Mouse (Mus musculus): ENCODE measurements around the gene 2900026A02Rik. TPM values are rescaled to one million over a fixed set of nuclear protein-coding genes. Genes with fewer than 3 reads are reported as not detected.

Gene 2900026A02Rik
- total and polyA plus RNA-seq, 3 experiments: not detected

DNA sequence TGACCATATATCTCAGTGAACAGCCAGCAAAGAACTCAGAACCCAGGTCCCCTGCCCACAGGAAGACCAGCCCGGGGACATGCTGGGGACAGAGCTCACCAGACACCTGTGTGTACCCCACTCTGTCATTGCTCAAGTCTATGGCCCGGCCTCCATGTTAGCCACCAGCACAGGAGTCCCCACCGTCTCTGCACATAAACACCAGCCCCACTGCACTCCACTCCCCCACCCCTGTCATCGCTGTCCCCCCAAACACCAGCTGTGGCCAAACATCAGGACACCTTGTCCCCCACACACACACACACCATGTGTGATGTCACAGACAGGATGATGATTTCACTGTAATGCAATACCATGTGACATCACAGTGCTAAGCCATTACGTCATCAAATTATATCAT is 79.0 kb downstream of the 2900026A02Rik start:
- Histone ChIP-seq H3K4me1 (ENCODE audit: control insufficient read depth in 1 of 2, insufficient read depth in 2 of 2, low read length in 2 of 2) (no peaks in the 10 kb centered on the region), H3K27ac (ENCODE audit: control insufficient read depth, low read depth, low read length) (no peak overlapping the region), H3K27me3 (ENCODE audit: control insufficient read depth in 1 of 2, insufficient read depth in 2 of 2, low read length in 2 of 2) (no peaks in the 10 kb centered on the region), H3K79me2 (ENCODE audit: control insufficient read depth, insufficient read depth, low read length, poor library complexity) (no peaks in the 10 kb centered on the region), H3K9me3 (replicated peaks; ENCODE audit: insufficient read depth, low read length) (no peaks in the 10 kb centered on the region; the same call in 1 of the 2 replicates), H3K9ac (ENCODE audit: control insufficient read depth, low read depth, low read length, poor library complexity, severe bottlenecking) (no peak overlapping the region), H3K36me3 (ENCODE audit: control insufficient read depth in 1 of 2, insufficient read depth in 2 of 2, low read length in 2 of 2) (no peaks in the 10 kb centered on the region), H3K4me3 (ENCODE audit: control insufficient read depth in 1 of 2, insufficient read depth in 1 of 2, low read depth in 2 of 2, low read length in 2 of 2) (no peak overlapping the region)
- DNase-seq (ENCODE audit: low read depth, low spot score): no peak
- no peak for TF ChIP-seq ZNF384 (IDR thresholded peaks at IDR 0.05; ENCODE audit: low read depth, low read length)
- no peak for TF ChIP-seq POLR2AphosphoS5 (IDR thresholded peaks at IDR 0.05; ENCODE audit: borderline replicate concordance, low read depth, low read length)
- TF ChIP-seq ZC3H11A (IDR thresholded peaks at IDR 0.05; ENCODE audit: low read depth, low read length): no peak
- no peak for TF ChIP-seq EP300 (IDR thresholded peaks at IDR 0.05; ENCODE audit: low read depth in 1 of 2, low read length in 2 of 2)
- TF ChIP-seq MAZ (IDR thresholded peaks at IDR 0.05; ENCODE audit: low read depth, low read length): no peak
- no peak for TF ChIP-seq NRF1 (IDR thresholded peaks at IDR 0.05; ENCODE audit: insufficient read depth, low read depth, low read length, poor library complexity, severe bottlenecking)
- no peak for TF ChIP-seq GATA1 (IDR thresholded peaks at IDR 0.05; ENCODE audit: low read depth, low read length)
- TF ChIP-seq CTCF (IDR thresholded peaks at IDR 0.05 in 2 of 3, conservative IDR thresholded peaks at IDR 0.05 in 1 of 3; ENCODE audit: control insufficient read depth in 1 of 3, insufficient read depth in 1 of 3, low read depth in 2 of 3, low read length in 3 of 3, poor library complexity in 1 of 3, severe bottlenecking in 1 of 3): no peak
- TF ChIP-seq ETS1 (IDR thresholded peaks at IDR 0.05; ENCODE audit: low read depth, low read length): no peak
- TF ChIP-seq HCFC1 (IDR thresholded peaks at IDR 0.05; ENCODE audit: low read depth, low read length): no peak
- no peak for TF ChIP-seq KAT2A (conservative IDR thresholded peaks at IDR 0.05; ENCODE audit: low read depth, low read length)
- TF ChIP-seq POLR2AphosphoS2 (IDR thresholded peaks at IDR 0.05; ENCODE audit: low read length): no peak

DNA sequence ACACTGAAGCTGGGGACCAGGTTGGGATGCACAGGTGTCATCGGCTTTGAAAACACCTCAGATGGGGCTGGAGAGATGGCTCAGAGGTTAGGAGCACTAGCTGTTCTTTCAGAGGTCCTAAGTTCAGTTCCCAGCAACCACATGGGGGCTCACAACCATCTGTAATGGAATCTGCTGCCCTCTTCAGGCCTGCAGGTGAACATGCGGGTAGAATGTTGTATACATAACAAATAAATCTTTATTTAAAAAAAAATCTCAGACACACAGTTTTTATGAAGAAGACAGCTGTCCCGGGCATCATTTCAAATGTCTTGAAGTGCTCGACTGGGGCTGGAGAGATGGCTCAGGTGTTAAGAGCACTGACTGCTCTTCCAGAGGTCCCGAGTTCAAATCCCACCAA is 80.2 kb downstream of the 2900026A02Rik start:
- no peak for TF ChIP-seq TCF12 (IDR thresholded peaks at IDR 0.05; ENCODE audit: low read depth, low read length)
- TF ChIP-seq CTCF (IDR thresholded peaks at IDR 0.05 in 2 of 3, conservative IDR thresholded peaks at IDR 0.05 in 1 of 3; ENCODE audit: control insufficient read depth in 1 of 3, insufficient read depth in 1 of 3, low read depth in 2 of 3, low read length in 3 of 3, poor library complexity in 1 of 3, severe bottlenecking in 1 of 3): peak in 1 of 3 experiments; percentile 0; a peak in 1 of 6 replicates
- Histone ChIP-seq H3K4me1 (ENCODE audit: control insufficient read depth in 1 of 2, insufficient read depth in 2 of 2, low read length in 2 of 2) (no peaks in the 10 kb centered on the region), H3K27ac (ENCODE audit: control insufficient read depth, low read depth, low read length) (no peak overlapping the region), H3K4me3 (ENCODE audit: control insufficient read depth in 1 of 2, insufficient read depth in 1 of 2, low read depth in 2 of 2, low read length in 2 of 2) (no peak overlapping the region), H3K27me3 (ENCODE audit: control insufficient read depth in 1 of 2, insufficient read depth in 2 of 2, low read length in 2 of 2) (no peaks in the 10 kb centered on the region), H3K9ac (ENCODE audit: control insufficient read depth, low read depth, low read length, poor library complexity, severe bottlenecking) (no peak overlapping the region), H3K79me2 (ENCODE audit: control insufficient read depth, insufficient read depth, low read length, poor library complexity) (no peaks in the 10 kb centered on the region), H3K9me3 (replicated peaks; ENCODE audit: insufficient read depth, low read length) (no peaks in the 10 kb centered on the region; the same call in 1 of the 2 replicates), H3K36me3 (ENCODE audit: control insufficient read depth in 1 of 2, insufficient read depth in 2 of 2, low read length in 2 of 2) (no peaks in the 10 kb centered on the region)
- no peak for DNase-seq (ENCODE audit: low read depth, low spot score)

DNA sequence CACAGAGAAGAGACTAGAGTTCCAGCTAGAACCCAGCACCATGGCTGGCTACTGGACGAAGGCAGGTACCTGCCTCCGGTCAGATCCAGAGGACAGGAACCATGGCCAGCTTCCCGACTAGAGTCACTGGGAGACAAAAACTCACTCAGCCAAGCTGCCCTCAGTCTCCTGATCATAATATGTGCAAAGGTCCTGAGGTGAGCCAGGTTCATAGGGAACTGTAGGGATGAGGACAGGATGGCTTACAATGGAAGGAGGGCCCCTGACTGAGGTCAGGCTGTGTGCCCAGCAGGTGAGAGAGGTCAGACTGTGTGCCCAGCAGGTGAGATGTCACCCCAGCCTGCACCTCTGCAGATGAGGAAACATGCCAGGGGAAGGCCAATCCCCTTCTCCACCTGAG is 81.0 kb downstream of the 2900026A02Rik start:
- H3K4me1 ChIP-seq (ENCODE audit: control insufficient read depth in 1 of 2, insufficient read depth in 2 of 2, low read length in 2 of 2): no peaks in the 10 kb centered on the region
- H3K9me3 ChIP-seq (replicated peaks; ENCODE audit: insufficient read depth, low read length): no peaks in the 10 kb centered on the region; the same call in 1 of the 2 replicates
- no peaks in the 10 kb centered on the region for H3K27me3 ChIP-seq (ENCODE audit: control insufficient read depth in 1 of 2, insufficient read depth in 2 of 2, low read length in 2 of 2)
- H3K9ac ChIP-seq (ENCODE audit: control insufficient read depth, low read depth, low read length, poor library complexity, severe bottlenecking): no peak overlapping the region
- DNase-seq (ENCODE audit: low read depth, low spot score): no peak
- TF ChIP-seq UBTF (IDR thresholded peaks at IDR 0.05; ENCODE audit: borderline replicate concordance, insufficient read depth, low read depth, low read length) (no peak), POLR2AphosphoS2 (IDR thresholded peaks at IDR 0.05; ENCODE audit: low read length) (no peak), USF2 (IDR thresholded peaks at IDR 0.05; ENCODE audit: borderline replicate concordance in 1 of 2, insufficient read depth in 1 of 2, low read depth in 1 of 2, low read length in 2 of 2) (no peak), MAX (IDR thresholded peaks at IDR 0.05; ENCODE audit: low read length) (no peak), SIN3A (IDR thresholded peaks at IDR 0.05; ENCODE audit: low read length) (no peak), E2F4 (IDR thresholded peaks at IDR 0.05; ENCODE audit: borderline replicate concordance, low read depth, low read length) (no peak), KAT2A (conservative IDR thresholded peaks at IDR 0.05; ENCODE audit: low read depth, low read length) (no peak), ELF1 (IDR thresholded peaks at IDR 0.05; ENCODE audit: low read depth, low read length) (no peak), MYB (IDR thresholded peaks at IDR 0.05; ENCODE audit: low read depth, low read length) (no peak)
- H3K4me3 ChIP-seq (ENCODE audit: control insufficient read depth in 1 of 2, insufficient read depth in 1 of 2, low read depth in 2 of 2, low read length in 2 of 2): no peak overlapping the region
- H3K36me3 ChIP-seq (ENCODE audit: control insufficient read depth in 1 of 2, insufficient read depth in 2 of 2, low read length in 2 of 2): no peaks in the 10 kb centered on the region
- H3K79me2 ChIP-seq (ENCODE audit: control insufficient read depth, insufficient read depth, low read length, poor library complexity): no peaks in the 10 kb centered on the region
- no peak overlapping the region for H3K27ac ChIP-seq (ENCODE audit: control insufficient read depth, low read depth, low read length)
